Mouse (Mus musculus) monocyte, adult 5-6 weeks (primary cell): ENCODE results near the gene H2al1h. TPM values are rescaled to one million over a fixed set of nuclear protein-coding genes. Genes with fewer than 3 reads are reported as not detected.
"Not testable (repeated sequence)": the region's sequence is repeated elsewhere in the genome, so short reads cannot be mapped to it uniquely, and the experiment has no call there.

Experiments
- ATAC-seq: fragments of 153-309, 156-312 bp; replicated peaks from 2 replicates; pipeline ENCODE4 v1.8.0; 2017; ENCODE audit warnings: mild to moderate bottlenecking; ENCODE audit not compliant: low TSS enrichment, insufficient number of reproducible peaks, severe bottlenecking, poor library complexity, low FRiP score
- total RNA-seq: library from RNA; stranded (forward); fragments of 200-1000, 200-491, 200-594 nt; gene quantifications from 3 replicates; pipeline ENCODE4 v1.2.3, GENCODE M21; 2017

The H2al1h gene
- not detected in 3 replicates for total RNA-seq

- ATAC-seq: not testable (repeated sequence)
These were observed at the start of gene H2al1h for GRCm38 (mm10) chrX:11321192-11321591. TSS of gene H2al1h (plus strand) at chrX:11321492.

GRCm38 (mm10) chrX:11273190-11273589 lies 48.1 kb upstream of the H2al1h start:
- ATAC-seq: no peak

GRCm38 (mm10) chrX:11277083-11277482 lies 44.2 kb upstream of the H2al1h start:
- no peak for ATAC-seq

GRCm38 (mm10) chrX:11280741-11281140 lies 40.6 kb upstream of the H2al1h start:
- no peak for ATAC-seq

GRCm38 (mm10) chrX:11288306-11288882 lies 32.9 kb upstream of the H2al1h start:
- ATAC-seq: no peak

GRCm38 (mm10) chrX:11289244-11289643 lies 32.0 kb upstream of the H2al1h start:
- no peak for ATAC-seq

- ATAC-seq: not testable (repeated sequence)
These were observed 22.3 kb upstream of the H2al1h start, which contains the start of gene H2al1a for GRCm38 (mm10) chrX:11298957-11299356. TSS of gene H2al1a (plus strand) at chrX:11299257.

GRCm38 (mm10) chrX:11302132-11302531 lies 19.2 kb upstream of the H2al1h start, which contains the start of gene H2al1b:
TSS of gene H2al1b (plus strand) at chrX:11302432.
- not testable (repeated sequence) for ATAC-seq

GRCm38 (mm10) chrX:11305355-11305754 lies 15.9 kb upstream of the H2al1h start, which contains the start of gene H2al1c:
TSS of gene H2al1c (plus strand) at chrX:11305655.
- not testable (repeated sequence) for ATAC-seq

- not testable (repeated sequence) for ATAC-seq
These were observed 12.8 kb upstream of the H2al1h start, which contains the start of gene H2al1d for GRCm38 (mm10) chrX:11308524-11308923. TSS of gene H2al1d (plus strand) at chrX:11308824.

- not testable (repeated sequence) for ATAC-seq
These were observed 9.7 kb upstream of the H2al1h start, which contains the start of gene H2al1e for GRCm38 (mm10) chrX:11311634-11312033. TSS of gene H2al1e (plus strand) at chrX:11311934.

- not testable (repeated sequence) for ATAC-seq
These were observed 6.4 kb upstream of the H2al1h start, which contains the start of gene H2al1f for GRCm38 (mm10) chrX:11314858-11315257. TSS of gene H2al1f (plus strand) at chrX:11315158.

GRCm38 (mm10) chrX:11317956-11318355 lies 3.3 kb upstream of the H2al1h start, which contains the start of gene H2al1g:
TSS of gene H2al1g (plus strand) at chrX:11318256.
- ATAC-seq: not testable (repeated sequence)

- not testable (repeated sequence) for ATAC-seq
These were observed 3.1 kb downstream of the H2al1h start, which contains the start of gene H2al1i for GRCm38 (mm10) chrX:11324359-11324758. TSS of gene H2al1i (plus strand) at chrX:11324659.

GRCm38 (mm10) chrX:11327522-11327921 lies 6.2 kb downstream of the H2al1h start, which contains the start of gene H2al1j:
TSS of gene H2al1j (plus strand) at chrX:11327822.
- not testable (repeated sequence) for ATAC-seq

- ATAC-seq: no peak
These were observed 24.5 kb downstream of the H2al1h start for GRCm38 (mm10) chrX:11345762-11346161.

- no peak for ATAC-seq
These were observed 25.5 kb downstream of the H2al1h start for GRCm38 (mm10) chrX:11346756-11347155.

- ATAC-seq: no peak
These were observed 39.5 kb downstream of the H2al1h start for GRCm38 (mm10) chrX:11360823-11361222.

- no peak for ATAC-seq
These were observed 40.0 kb downstream of the H2al1h start for GRCm38 (mm10) chrX:11361261-11361660.

- no peak for ATAC-seq
These were observed 42.6 kb downstream of the H2al1h start for GRCm38 (mm10) chrX:11363890-11364289.
